Mouse (Mus musculus) stomach, embryonic 14.5 days (tissue): ENCODE measurements at regions not wholly inside any gene's neighbourhood (a gene's known extent, or its start where the extent isn't known, plus 50 kb on each side); places are given as distances from the start of the nearest gene placed in this dataset.

Experiments used
- ATAC-seq: fragments of 200-750 bp; cut with Nextera tagmentation; 2 replicates; pipeline ENCODE4 v1.8.0; 2017; ENCODE audit warnings: low read depth, moderate TSS enrichment; ENCODE audit not compliant: insufficient number of reproducible peaks, insufficient read depth, low FRiP score
- H3K27ac ChIP-seq: fragments of 300-500 bp; sonication (generic); 2 replicates; pipeline ENCODE4 v1.5.1; 2014; ENCODE audit warnings: mild to moderate bottlenecking, low read length, moderate library complexity, mixed read lengths
- H3K27me3 ChIP-seq: fragments of 300-500 bp; sonication (generic); 2 replicates; pipeline ENCODE4 v1.6.1; 2014; ENCODE audit warnings: low read length, control low read depth, mixed read lengths; ENCODE audit not compliant: control insufficient read depth, insufficient read depth
- H3K36me3 ChIP-seq: fragments of 300-500 bp; sonication (generic); 2 replicates; pipeline ENCODE4 v1.6.1; 2014; ENCODE audit warnings: mild to moderate bottlenecking, control low read depth, low read length, moderate library complexity, mixed read lengths; ENCODE audit not compliant: control insufficient read depth, insufficient read depth
- H3K4me1 ChIP-seq: fragments of 300-500 bp; sonication (generic); 2 replicates; pipeline ENCODE4 v1.6.1; 2014; ENCODE audit warnings: low read length, control low read depth, mixed read lengths; ENCODE audit not compliant: control insufficient read depth, insufficient read depth
- H3K4me2 ChIP-seq: fragments of 300-500 bp; sonication (generic); replicated peaks from 2 replicates; pipeline ENCODE4 v1.6.1; 2014; ENCODE audit warnings: low read depth, low read length, control low read depth
- H3K4me3 ChIP-seq: fragments of 300-500 bp; sonication (generic); 2 replicates; pipeline ENCODE4 v1.5.1; 2014; ENCODE audit warnings: low read depth, low read length, control low read depth
- H3K9ac ChIP-seq: fragments of 300-500 bp; sonication (generic); replicated peaks from 2 replicates; pipeline ENCODE4 v1.6.1; 2014; ENCODE audit warnings: low read depth, mild to moderate bottlenecking, control low read depth, low read length, moderate library complexity, mixed read lengths
- H3K9me3 ChIP-seq: fragments of 300-500 bp; sonication (generic); 2 replicates; pipeline ENCODE4 v1.6.1; 2016; ENCODE audit warnings: low read depth, low read length, control low read depth; ENCODE audit not compliant: control insufficient read depth
- WGBS: fragments of 180-500 bp; shearing (Covaris S2); extraction: QIAGEN DNeasy Blood & Tissue Kit; methylation state at CpG from one replicate; pipeline ENCODE4 v1.1.7; 2014; 5-methylcytosine and 5-hydroxymethylcytosine counted together

GRCm38 (mm10) chr13:83884226-83884625 lies 337.9 kb upstream of the Tmem161b start:
- H3K4me2 ChIP-seq, result no peak overlapping the region
- 95% methylated on average over 4 of the region's 4 CpGs for WGBS
- no peaks in the 10 kb centered on the region for H3K36me3 ChIP-seq
- H3K9ac ChIP-seq, result no peak overlapping the region
- no peak overlapping the region for H3K4me3 ChIP-seq
- H3K9me3 ChIP-seq, result no peaks in the 10 kb centered on the region
- H3K27me3 ChIP-seq, result no peaks in the 10 kb centered on the region
- no peak overlapping the region for H3K27ac ChIP-seq
- no peak for ATAC-seq
- no peaks in the 10 kb centered on the region for H3K4me1 ChIP-seq

GRCm38 (mm10) chr13:83884766-83885543 lies 337.1 kb upstream of the Tmem161b start:
- Histone ChIP-seq H3K9me3 (no peaks in the 10 kb centered on the region), H3K36me3 (no peaks in the 10 kb centered on the region), H3K4me1 (no peaks in the 10 kb centered on the region), H3K4me2 (no peak overlapping the region), H3K27me3 (no peaks in the 10 kb centered on the region), H3K4me3 (no peak overlapping the region), H3K9ac (no peak overlapping the region), H3K27ac (no peak overlapping the region)
- WGBS, result 68% methylated on average over 13 of the region's 13 CpGs
- ATAC-seq, result no peak

GRCm38 (mm10) chr13:83885729-83886128 lies 336.4 kb upstream of the Tmem161b start:
- Histone ChIP-seq H3K4me2 (no peak overlapping the region), H3K4me3 (no peak overlapping the region), H3K27ac (no peak overlapping the region), H3K9me3 (no peaks in the 10 kb centered on the region), H3K27me3 (no peaks in the 10 kb centered on the region), H3K9ac (no peak overlapping the region), H3K4me1 (no peaks in the 10 kb centered on the region), H3K36me3 (no peaks in the 10 kb centered on the region)
- WGBS, result 77% methylated on average over 4 of the region's 4 CpGs
- no peak for ATAC-seq

GRCm38 (mm10) chr13:83914697-83915096 lies 307.4 kb upstream of the Tmem161b start:
- H3K4me2 ChIP-seq, result no peak overlapping the region
- no peaks in the 10 kb centered on the region for H3K27me3 ChIP-seq
- H3K36me3 ChIP-seq, result no peaks in the 10 kb centered on the region
- no peak overlapping the region for H3K27ac ChIP-seq
- ATAC-seq, result no peak
- peaks cover 5% of the 10 kb centered on the region; the same call in 1 of the 2 replicates for H3K9me3 ChIP-seq
- H3K9ac ChIP-seq, result no peak overlapping the region
- H3K4me1 ChIP-seq, result no peaks in the 10 kb centered on the region
- H3K4me3 ChIP-seq, result no peak overlapping the region
- 36% methylated on average over 2 of the region's 2 CpGs for WGBS

- H3K9me3 ChIP-seq, result no peaks in the 10 kb centered on the region
- no peak for ATAC-seq
- no peak overlapping the region for H3K9ac ChIP-seq
- no peak overlapping the region for H3K27ac ChIP-seq
- H3K4me2 ChIP-seq, result no peak overlapping the region
- no peaks in the 10 kb centered on the region for H3K27me3 ChIP-seq
- no peaks in the 10 kb centered on the region for H3K36me3 ChIP-seq
- no peaks in the 10 kb centered on the region for H3K4me1 ChIP-seq
- WGBS, result 73% methylated on average over 2 of the region's 2 CpGs
- no peak overlapping the region for H3K4me3 ChIP-seq
These were observed 289.3 kb upstream of the Tmem161b start for GRCm38 (mm10) chr13:83932761-83933160.

GRCm38 (mm10) chr13:83946495-83946894 lies 275.6 kb upstream of the Tmem161b start:
- Histone ChIP-seq H3K9ac (no peak overlapping the region), H3K27ac (no peak overlapping the region), H3K9me3 (no peaks in the 10 kb centered on the region), H3K4me2 (no peak overlapping the region), H3K36me3 (no peaks in the 10 kb centered on the region), H3K27me3 (no peaks in the 10 kb centered on the region), H3K4me1 (no peaks in the 10 kb centered on the region), H3K4me3 (no peak overlapping the region)
- WGBS, result 82% methylated on average over 4 of the region's 4 CpGs
- no peak for ATAC-seq

GRCm38 (mm10) chr13:83951163-83951562 lies 270.9 kb upstream of the Tmem161b start:
- no peaks in the 10 kb centered on the region for H3K36me3 ChIP-seq
- ATAC-seq, result no peak
- no peaks in the 10 kb centered on the region for H3K4me1 ChIP-seq
- H3K27me3 ChIP-seq, result no peaks in the 10 kb centered on the region
- no peak overlapping the region for H3K27ac ChIP-seq
- no peaks in the 10 kb centered on the region for H3K9me3 ChIP-seq
- H3K9ac ChIP-seq, result no peak overlapping the region
- no peak overlapping the region for H3K4me3 ChIP-seq
- H3K4me2 ChIP-seq, result no peak overlapping the region

GRCm38 (mm10) chr13:83951808-83952207 lies 270.3 kb upstream of the Tmem161b start:
- Histone ChIP-seq H3K27ac (no peak overlapping the region), H3K27me3 (no peaks in the 10 kb centered on the region), H3K9me3 (no peaks in the 10 kb centered on the region), H3K9ac (no peak overlapping the region), H3K4me1 (no peaks in the 10 kb centered on the region), H3K4me2 (no peak overlapping the region), H3K4me3 (no peak overlapping the region), H3K36me3 (no peaks in the 10 kb centered on the region)
- whole genome bisulfite sequencing, result 85% methylated on average over 3 of the region's 3 CpGs
- ATAC-seq, result no peak

- no peaks in the 10 kb centered on the region for H3K4me1 ChIP-seq
- no peak overlapping the region for H3K4me2 ChIP-seq
- H3K4me3 ChIP-seq, result no peak overlapping the region
- no peaks in the 10 kb centered on the region for H3K27me3 ChIP-seq
- H3K36me3 ChIP-seq, result no peaks in the 10 kb centered on the region
- H3K9me3 ChIP-seq, result no peaks in the 10 kb centered on the region
- 56% methylated on average over 4 of the region's 4 CpGs for WGBS
- no peak for ATAC-seq
- H3K27ac ChIP-seq, result no peak overlapping the region
- no peak overlapping the region for H3K9ac ChIP-seq
These were observed 269.7 kb upstream of the Tmem161b start for GRCm38 (mm10) chr13:83952353-83952752.
